Mouse (Mus musculus) kidney, adult 2 months (tissue): ENCODE results near the gene Tas1r3.

Source experiments
- CTCF ChIP-seq: fragments of 200-500 bp; conservative IDR thresholded peaks from 2 replicates; pipeline ENCODE4 v1.5.1; 2011; ENCODE audit warnings: low read depth, mild to moderate bottlenecking, control low read depth, low read length, moderate library complexity, mixed read lengths; ENCODE audit not compliant: insufficient read depth, insufficient read length
- POLR2A ChIP-seq: fragments of 200-500 bp; IDR thresholded peaks from one replicate; pipeline ENCODE4 v1.6.1; 2011; ENCODE audit warnings: low read depth, low read length, control low read depth

- TF ChIP-seq CTCF, result no peak
- no peak for TF ChIP-seq POLR2A
These were observed 13.8 kb downstream of the Tas1r3 start for GRCm38 (mm10) chr4:155849391-155849790.
